Mouse (Mus musculus): ENCODE results near the gene Ipo7.
"Not testable (repeated sequence)": the region's sequence is repeated elsewhere in the genome, so short reads cannot be mapped to it uniquely, and the experiment has no call there.

The Ipo7 gene

DNA sequence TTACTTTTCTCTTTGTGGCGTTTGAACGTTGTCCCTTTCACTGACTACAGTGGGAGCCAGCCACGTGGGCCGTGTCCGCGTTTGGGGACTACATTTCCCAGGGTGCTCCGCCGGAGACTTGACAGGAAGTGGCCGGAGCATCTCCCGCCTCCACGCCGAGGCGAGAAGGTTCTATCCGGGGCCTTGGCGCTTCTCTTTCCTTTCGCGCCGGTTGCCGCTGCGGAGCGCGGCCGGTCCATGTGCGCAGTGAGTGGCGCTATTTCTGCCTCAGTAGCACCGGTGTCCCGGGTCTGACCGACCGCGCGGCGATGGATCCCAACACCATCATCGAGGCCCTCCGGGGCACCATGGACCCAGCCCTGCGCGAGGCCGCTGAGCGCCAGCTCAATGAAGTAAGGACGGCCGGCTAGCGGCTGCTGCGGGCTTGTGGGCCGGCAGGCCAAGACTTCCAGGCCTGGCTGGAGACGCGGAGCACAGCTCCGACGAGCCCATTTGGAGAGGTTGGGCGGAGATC is at the start of gene Ipo7:
Ipo7 (plus strand) TSS at position 158 of the 514 bp plus-strand sequence.
- peak; percentile 89 to 94 for DNase-seq (ENCODE audit: low spot score in 2 of 2)

DNA sequence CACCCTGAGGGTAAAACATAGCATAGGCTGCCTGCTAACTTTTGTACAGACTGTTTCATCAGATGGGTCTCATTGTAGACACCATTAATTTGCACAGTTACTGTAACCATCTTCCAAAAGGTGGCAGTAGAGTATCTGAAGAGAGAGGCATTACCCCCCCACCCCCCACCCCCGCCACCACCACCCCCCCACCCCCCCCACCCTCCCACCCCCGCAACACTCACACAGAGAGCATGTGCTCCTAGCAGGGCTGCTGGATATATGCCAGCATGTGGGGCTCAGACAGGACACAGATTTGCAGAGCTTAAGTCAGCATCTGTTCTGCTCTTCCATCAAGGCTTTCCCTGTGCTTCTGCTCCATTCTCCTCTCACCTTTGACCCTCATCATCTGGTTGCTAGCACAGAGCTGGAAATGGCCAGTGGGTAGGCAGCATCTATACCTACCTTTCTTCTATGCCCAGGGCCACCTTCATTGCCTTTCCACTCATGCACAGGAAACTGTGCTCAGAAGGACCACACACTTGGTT is 49.1 kb upstream of the Ipo7 start:
- DNase-seq (ENCODE audit: low spot score in 2 of 2) = no peak

DNA sequence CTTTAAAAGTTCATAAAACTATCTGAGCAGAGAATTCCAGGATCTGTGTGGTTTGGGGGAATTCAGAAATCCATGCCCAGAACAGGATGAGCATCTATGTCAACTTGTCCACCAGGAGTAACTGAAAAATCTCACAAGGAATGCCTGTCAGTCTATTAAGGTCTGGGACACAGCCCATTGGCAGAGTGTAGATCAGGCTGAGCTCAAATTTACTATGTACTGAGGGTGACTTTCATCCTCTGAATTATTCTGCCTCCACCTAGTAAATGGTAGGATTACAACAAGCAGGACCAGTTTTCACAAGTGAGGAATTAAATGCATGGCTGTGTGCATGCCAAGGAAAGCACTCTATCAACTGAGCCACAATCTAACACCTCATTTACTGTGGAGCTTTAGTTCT is 48.5 kb upstream of the Ipo7 start:
- DNase-seq (ENCODE audit: low spot score in 2 of 2) = no peak

DNA sequence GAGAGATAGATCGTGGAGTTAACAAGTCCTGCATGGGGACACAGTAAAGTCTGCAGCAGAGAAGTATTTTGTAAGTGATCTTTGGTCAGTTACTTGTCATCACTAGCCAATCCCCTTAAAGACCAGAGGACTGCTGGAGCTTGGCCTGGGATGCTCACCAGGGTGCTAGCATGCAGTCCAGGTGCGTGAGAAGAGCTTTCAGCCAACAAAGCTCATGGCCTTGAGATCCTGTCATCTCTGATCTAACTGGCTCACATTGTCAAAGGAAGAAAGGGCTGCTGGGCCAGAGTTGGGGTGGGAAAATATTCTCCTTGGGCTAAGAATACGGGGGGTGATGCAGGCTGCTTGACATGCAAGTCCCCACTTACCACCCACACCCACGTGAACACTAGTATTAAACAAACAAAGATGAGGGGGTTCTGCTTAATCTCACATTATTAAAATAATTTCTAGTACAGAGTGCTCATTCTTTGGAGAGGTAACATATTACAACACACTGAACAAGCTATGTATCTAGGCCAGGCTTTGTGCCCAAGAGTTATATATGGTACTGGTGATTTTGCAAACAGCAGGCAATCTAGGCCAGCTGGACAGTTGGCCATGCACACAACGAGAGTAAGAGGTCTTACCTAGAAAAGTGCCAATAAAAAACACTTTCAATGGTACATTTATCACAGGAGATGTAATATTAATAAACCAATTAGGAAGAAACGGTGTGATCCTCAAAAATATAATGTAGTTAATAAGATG is 41.9 kb upstream of the Ipo7 start:
- no peak for DNase-seq (ENCODE audit: low spot score in 2 of 2)

DNA sequence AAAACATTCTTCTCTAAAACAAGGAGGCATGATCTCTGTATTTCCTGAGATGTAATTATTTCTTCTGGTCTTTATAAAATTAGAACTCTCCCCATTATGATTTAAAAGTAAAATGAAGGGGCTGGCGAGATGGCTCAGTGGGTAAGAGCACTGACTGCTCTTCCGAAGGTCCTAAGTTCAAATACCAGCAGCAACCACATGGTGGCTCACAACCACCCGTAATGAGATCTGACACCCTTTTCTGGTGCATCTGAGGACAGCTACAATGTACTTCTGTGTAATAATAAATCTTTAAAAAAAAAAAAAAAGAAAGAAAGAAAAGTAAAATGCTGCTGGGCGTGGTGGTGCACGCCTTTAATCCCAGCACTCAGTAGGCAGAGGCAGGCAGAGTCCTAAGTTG is 40.9 kb upstream of the Ipo7 start:
- DNase-seq (ENCODE audit: low spot score in 2 of 2) = peak in 1 of 2 experiments; percentile 22

DNA sequence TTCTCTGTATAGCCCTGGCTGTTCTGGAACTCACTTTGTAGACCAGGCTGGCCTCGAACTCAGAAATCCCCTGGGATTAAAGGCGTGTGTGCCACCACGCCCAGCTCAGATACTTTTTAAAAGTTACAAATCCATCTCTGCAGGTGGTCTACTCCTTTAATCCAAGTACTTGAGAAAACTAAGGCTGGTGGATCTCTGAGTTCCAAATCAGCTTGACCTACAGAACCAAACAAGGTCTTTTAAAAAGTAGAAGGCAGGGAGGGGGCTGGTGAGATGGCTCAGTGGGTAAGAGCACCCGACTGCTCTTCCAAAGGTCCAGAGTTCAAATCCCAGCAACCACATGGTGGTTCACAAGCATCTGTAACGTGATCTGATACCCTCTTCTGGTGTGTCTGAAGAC is 33.5 kb upstream of the Ipo7 start:
- not testable (repeated sequence) for DNase-seq (ENCODE audit: low spot score in 2 of 2)

DNA sequence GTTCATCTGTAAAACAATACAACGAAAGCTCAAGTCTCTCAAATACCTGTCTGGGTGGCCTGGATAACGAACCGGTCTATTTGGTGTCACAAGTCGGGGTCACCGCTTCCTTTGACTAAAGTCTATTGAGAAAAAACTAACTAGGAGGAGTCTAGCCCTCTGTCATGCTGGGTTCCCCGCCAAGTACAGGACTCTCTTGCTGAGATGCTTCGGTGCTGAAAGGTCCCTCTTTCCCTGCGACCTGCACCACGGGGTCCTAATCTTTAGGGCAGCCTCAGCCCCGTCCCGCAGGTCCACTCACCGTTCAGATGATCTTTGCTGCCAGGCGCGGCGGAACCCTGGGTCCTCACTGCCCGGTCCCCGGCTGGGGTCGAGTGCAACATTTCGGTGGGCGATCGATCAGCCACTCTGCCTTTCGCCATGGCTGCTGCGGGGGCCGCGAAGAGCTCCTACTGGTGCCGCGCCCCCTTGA is 32.4 kb upstream of the Ipo7 start:
- no peak for DNase-seq (ENCODE audit: low spot score in 2 of 2)

DNA sequence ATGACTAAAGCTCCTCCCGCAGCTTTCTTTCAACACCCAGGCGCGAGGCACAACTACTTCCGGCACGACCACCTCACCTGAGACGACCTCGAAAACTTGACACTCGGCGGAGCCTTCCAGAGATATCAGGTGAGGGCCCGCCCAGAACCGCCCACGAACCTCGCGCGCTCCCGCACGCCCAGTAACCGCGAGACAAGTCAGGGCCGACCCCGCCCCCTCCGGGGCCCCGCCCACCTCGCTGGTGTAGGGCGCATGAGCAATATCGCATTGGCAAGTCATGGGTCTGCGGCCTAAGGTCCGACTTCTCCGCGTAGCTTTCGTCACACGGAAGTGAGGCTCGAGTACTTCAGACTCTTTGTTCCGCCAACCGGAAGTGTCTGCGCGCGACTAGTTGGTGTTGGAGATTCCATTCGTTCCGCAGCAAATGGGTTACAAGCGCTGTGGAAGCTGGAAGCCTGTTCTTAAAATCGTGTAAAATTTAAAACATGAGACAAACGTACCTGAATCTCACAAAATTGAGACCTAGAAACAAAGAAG is 31.9 kb upstream of the Ipo7 start:
- DNase-seq (ENCODE audit: low spot score in 2 of 2) = peak; percentile 99 to 100

DNA sequence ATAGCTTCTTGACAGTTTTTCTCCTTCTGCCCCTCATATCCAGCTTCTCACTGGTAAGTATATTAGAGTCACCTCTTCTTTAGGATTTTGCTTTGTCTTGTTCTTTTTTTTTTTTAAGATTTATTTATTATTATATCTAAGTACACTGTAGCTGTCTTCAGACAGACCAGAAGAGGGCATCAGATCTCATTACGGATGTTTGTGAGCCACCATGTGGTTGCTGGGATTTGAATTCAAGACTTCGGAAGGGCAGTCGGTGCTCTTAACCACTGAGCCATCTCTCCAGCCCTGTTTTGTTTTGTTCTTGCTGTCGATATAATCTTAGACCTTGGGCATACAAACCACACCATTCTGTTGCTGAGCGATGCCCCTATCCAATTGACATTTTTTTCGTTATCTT is 31.3 kb upstream of the Ipo7 start, which contains the start of gene Tmem41b:
Tmem41b (minus strand) TSS at position 155 of the 400 bp plus-strand sequence.
- DNase-seq (ENCODE audit: low spot score in 2 of 2) = not testable (repeated sequence)

DNA sequence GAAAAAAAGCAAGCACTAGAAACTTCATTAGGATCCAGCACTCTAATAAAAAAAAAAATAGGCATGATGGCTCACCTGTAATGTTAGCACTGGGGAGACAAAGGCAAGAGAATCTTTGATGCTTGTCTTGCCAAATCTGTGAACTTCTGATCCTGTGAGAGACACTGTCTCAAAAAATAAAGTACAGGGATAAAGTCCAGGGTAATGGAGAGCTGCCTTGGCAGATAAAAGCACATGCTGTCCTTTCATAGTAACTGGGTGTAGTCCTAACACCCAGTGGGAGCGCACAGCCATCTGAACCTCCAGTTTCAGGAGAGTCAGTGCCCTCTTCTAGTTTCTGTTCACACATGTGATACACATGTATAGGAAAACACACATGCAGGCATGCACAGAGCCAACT is 26.8 kb upstream of the Ipo7 start:
- DNase-seq (ENCODE audit: low spot score in 2 of 2) = no peak

DNA sequence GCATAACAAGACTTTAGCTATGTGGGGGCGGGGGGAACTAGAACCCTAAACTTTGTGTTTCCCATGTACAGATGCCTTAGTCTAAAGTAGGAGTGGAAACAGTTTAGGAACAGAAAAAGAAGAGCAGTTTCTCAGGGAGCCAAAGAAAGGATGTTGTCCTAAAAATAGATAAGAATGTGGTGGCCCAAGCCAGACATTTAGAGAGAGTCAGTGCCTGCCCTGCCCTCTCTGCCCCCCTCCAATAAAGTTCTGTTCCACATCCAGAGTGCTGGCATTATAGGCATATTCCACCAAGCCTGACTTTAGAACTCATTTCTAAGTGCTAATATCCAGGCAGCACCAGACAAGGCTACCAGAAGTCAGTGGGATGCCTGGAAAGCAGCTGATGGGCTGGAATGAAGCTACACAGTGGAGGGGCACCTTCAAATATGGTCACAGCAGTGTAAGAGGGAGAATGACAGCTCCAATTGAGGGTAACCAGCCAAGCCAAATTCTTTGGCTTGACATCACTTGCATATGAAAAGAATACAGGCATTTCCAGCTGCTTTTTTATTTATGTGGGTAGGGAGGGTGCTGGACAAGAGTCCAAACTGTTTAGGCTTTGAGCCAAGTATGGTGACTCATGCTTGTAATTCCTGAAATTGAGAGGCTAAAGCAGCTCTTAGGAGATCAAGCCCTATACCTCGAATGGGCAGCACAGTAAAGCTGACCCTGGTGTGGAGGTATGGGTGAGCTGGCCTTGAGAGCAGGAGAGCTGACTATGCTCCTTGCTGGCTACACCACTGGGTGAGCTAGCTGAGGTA is 24.7 kb upstream of the Ipo7 start:
- DNase-seq (ENCODE audit: low spot score in 2 of 2) = no peak

DNA sequence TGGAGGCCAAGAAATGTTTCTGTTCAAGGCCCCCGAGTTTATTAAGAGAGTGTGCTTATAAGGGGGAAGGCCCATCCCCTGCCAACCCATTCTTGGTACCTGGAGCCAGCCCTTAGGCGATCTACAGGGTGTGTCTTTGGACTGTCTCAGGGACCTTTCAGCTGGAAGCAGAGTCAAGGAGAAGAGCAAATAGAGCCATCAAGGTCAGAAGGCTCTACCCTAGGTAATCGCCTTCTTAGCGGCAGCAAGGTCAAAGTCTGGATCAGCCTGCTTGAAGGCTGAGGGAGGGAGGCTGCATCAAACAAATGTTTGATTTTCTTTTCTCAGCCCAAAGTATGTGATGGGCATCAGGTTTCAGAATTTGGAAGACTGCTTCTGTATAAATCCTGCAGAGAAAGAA is 19.7 kb upstream of the Ipo7 start:
- no peak for DNase-seq (ENCODE audit: low spot score in 2 of 2)

DNA sequence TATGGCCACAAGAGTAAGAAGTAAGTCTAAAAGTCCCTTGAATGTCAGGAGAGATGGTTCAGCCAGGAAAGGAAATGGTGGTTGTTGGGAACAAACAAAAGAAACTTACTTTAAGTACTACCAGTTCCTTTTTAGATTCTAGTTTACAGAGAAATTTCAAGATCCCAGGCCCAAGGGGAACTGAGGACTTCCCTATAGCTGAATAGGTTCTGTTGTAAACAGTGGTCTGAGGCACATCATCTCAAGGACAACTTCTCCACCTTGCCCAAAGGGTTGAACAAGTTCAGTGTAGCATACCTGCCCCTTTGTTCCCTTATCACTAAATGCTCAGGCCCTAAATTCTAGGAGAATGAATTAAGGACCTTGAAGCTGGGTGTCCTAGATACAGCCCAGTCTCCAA is 16.0 kb upstream of the Ipo7 start:
- no peak for DNase-seq (ENCODE audit: low spot score in 2 of 2)

DNA sequence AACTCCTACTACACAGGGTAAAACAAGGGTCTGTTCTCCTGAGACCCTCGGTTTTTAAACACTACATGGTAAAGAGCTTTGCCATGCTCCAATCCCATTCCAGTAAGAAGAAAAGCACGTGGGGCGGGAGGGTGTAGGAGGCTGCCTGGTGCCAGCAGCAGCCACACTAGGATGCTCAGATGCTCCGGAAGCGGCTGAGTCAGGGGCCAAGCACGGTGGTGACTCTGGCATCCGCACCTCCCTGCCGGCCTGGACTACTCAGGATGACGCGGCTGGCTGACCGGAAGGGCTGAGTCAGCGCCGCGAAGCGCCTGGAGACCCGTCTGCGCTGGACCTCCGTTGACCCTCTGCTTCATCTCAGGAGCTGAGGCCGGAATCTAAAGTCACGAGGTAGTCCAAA is 15.1 kb upstream of the Ipo7 start:
- peak; percentile 15 to 67 for DNase-seq (ENCODE audit: low spot score in 2 of 2)

DNA sequence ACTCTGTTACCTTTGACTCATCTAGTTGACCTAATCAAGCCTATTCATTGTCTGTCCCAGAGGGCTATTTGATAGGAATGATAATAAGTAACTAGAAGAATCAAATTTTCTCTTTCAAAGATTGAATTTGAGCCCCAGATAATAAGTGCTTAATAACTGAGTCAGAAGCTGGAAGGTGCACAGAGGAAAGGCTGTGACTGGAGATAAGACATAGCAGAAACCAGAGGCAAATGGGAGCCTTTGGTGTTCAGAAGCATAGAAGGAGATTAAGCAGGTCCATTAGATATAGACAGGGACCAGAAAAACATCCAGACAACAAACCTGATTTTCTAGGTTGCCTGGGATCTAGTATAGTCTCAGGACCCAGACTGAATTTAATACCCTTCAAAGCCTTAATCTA is 12.1 kb upstream of the Ipo7 start:
- no peak for DNase-seq (ENCODE audit: low spot score in 2 of 2)

DNA sequence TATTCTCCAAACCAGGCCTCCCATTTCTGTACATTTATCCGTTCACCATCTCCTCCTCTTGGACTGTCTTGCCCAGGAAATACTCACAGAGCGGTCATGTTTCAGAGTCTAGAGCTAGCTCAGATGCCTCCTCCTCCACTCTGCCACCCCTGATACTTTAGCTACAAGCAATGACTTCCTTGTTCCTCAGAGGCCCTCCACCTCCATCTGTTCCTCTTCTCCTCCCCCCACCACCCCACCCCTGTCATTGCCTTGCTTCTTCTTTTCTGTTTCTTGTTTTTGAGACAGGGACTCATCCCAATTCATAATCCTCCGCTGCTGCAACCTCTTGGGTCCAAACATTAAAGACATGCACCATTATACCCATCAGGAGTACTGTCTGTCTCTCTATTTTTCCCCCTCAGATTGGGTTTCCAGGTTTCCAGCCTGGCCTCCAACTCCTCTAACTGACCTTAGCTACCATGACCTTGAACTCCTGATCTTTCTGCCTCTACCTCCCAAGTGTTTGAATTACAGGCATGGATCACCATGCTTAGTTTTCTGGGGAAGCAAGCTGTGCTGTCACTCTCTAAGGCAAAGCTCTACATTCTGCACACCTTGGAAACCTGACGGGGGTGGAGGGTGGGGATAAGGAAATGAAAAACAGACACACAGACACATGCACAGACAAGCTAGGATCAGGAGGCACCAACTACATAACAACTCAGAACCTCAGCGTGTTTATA is 11.4 kb upstream of the Ipo7 start:
- DNase-seq (ENCODE audit: low spot score in 2 of 2) = no peak

DNA sequence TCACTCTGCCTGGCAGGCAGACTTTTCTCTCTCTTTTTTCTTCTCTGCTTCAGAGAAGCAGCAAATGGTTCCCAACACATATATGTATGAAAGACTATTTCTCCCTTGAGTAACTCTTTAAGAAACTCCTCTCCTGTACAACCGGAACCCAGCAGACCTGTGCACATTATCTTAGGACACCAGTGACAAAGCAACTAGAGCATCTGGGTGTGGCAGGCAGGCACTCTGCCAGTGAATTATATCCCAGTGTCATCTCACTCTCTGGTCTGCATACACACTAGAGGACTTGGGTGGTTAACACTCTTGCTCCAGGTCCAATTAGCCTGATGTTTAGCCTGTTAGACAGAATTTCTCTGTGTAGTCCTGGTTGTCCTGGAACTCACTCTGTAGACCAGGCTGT is 9.6 kb upstream of the Ipo7 start:
- peak in 1 of 2 experiments; percentile 23 for DNase-seq (ENCODE audit: low spot score in 2 of 2)

DNA sequence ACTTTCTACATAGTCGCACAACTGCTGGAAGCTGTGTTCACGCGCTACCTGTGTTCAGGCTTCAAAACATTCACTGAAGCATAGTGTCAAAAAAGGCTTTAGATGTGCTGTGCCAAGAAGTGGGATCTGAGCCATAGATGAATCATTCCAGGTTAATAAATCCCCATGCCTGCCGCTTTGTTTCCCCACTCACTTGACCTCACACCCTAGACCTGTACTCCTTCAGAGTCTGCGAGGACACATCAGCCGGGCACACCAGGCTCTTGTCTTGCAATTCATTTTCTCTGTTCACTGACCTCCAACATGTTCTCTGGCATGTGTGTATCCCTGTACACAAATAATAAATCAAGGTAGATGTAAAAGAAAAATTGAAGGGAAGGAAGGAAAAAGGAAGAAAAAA is 9.0 kb upstream of the Ipo7 start:
- DNase-seq (ENCODE audit: low spot score in 2 of 2) = no peak

DNA sequence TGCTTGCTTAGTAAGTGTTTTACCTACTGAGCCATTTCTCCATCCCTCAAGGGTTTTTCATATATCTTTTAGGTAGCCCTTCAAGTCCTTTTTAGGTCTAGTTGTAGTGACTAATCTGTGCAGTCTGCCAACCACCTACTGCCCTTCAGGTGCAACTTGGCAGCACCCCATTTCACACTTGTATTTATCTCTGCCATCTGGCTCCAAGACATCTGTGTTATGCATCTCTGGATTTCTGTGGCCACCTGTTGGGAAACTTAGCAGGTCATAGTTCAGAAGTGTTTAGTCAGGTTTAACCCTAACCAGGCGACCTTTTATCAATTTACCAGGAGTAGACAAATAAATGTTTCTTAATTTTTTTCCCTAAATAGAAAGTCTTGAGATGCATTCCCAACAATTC is 6.7 kb upstream of the Ipo7 start:
- no peak for DNase-seq (ENCODE audit: low spot score in 2 of 2)

DNA sequence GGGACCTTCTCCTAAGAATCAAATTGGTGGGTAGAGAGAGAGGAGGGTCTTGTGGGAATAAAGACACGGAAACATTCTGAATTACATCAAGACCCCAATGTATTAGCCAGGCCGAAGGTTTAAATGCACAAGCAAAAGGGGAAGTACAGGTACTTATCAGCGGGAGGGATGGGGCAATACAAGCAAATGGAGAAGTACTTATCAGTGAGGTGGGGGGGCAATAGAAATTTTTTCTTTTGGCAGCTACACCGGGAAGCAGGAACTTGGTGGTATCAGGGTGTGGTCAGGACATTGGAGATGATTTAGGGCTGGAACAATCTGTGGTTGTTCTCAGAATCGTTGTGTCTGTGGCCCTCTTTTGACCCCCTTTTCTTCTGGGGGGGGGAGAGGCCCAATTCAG is 3.8 kb upstream of the Ipo7 start:
- no peak for DNase-seq (ENCODE audit: low spot score in 2 of 2)

DNA sequence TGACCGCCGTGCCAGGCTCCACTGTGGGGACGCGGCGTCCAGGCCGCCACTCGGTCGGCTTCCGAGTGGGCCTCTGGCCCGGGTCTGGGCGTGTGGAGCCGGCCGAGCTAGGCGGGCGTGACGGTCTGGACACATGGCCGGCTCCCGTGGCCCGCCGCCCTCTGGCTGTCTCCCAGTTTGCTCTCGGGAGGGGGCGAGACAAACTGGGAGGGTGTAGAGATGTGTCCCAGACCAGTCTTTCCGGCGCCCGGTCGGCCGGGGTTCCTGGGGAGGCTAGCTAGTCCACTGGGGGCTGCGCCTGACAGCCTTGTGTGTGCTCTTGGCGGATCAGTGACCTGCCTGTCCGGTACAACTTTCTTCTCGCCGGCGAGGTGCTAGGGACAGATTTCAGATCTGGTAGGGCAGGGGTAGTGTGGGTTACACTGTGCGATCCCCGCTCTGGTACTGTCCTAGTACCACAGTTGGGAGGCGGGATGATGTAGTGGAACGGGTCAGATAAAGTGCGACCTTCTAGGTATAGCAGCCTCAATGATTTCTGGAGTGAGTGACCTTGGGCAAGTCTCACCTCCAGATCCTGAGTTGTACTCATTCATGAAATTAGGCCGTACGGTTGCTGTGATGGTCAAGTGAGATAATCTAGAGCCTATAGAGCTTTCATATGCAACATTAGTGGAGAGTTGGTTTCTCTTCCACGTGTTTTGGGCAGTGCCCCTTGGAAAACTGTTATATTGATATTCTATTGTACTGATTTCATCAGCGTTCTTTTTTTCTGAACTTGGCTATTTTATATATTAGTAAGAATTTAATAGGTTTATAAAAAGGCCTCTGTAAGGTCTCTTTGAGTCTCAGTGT is 783 bp downstream of the Ipo7 start:
- DNase-seq (ENCODE audit: low spot score in 2 of 2) = peak; percentile 50 to 79

Measured in spleen, postnatal 4 days (tissue).